Mouse (Mus musculus): ENCODE measurements around the gene Them4. TPM values are rescaled to one million over a fixed set of nuclear protein-coding genes. Genes with fewer than 3 reads are reported as not detected.

Them4 gene
- total RNA-seq, 1 experiment from 2014 or later: 4.5 TPM

DNA sequence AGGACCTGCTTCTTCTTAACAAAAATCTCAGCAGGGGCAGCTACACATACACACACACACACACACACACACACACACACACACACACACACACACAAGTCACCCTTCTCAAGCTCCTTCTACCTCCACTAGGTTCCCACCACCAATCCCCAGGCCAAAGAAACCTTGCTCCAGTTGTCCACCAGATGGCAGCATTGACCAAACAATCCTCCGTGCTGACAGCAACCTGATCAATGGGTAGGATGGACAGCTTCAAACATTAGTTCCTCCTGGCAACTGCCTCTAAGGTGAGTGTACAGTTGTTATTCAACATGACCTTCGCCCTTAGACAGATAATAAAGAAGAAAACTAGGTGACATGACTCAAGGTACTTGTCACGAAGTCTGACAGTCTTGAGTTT lies 56.9 kb downstream of the Them4 start:
- ATAC-seq (replicated peaks; ENCODE audit: low read depth, poor library complexity, severe bottlenecking): peak; percentile 90

DNA sequence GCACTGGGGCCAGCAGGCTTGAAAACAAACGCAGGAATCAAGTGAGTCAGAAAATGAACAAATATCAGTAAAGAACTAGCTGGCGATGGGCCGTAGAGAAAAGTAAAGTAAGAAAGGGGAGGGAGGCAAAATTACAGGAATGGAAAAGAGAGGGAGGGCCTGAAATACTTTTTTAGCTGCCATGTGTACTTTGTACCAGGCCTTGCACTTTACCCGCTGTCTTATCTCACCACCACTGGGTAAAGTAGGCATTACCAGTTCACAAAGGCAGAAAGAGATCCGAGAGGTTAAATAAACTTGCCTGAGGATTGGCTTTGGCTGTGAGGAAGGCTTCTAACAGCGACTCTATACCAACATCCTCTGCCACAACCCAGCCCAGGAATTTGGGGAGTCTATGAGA lies 57.6 kb downstream of the Them4 start:
- no peak for ATAC-seq (replicated peaks; ENCODE audit: low read depth, poor library complexity, severe bottlenecking)

DNA sequence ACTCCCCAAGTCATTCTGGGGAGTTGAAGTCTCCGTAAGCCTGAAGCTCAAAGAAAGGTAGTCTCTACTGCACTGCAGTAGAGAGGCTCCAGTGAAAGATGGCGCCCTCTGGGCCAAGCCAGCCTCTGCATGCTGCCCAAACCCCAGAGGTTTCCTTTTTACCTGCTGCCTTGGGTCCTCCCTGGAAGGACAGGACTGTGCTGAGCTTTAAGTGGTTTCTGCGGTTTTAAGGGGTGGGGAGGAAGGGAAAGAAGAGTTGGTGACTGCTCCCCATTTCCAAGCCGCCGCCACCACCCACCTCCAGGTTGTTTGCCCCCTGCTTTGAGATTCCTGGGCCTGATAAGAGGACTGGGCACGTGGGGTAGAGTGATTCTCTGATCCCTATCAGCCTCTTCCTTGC lies 58.7 kb downstream of the Them4 start:
- ATAC-seq (replicated peaks; ENCODE audit: low read depth, poor library complexity, severe bottlenecking): no peak

DNA sequence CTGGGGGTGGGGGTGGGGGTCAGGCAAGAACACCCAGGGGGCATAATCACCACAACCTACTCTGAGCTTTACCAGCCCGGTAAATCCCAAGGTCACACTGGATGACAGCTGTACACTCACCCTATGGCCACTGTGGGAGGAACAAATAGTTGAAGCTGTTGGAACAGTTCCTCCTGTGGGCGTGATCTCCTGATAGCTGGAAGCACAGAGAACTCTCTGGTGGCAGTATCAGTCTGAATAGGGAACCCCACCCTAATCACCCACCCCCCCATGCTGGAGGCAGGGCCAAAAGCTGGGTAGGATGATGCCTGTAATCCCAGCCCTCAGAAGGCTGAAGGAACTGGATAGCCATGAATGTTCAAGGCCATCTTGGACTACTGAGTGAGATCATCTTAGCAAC lies 59.8 kb downstream of the Them4 start:
- ATAC-seq (replicated peaks; ENCODE audit: low read depth, poor library complexity, severe bottlenecking): no peak; the same call in 1 of the 2 replicates

DNA sequence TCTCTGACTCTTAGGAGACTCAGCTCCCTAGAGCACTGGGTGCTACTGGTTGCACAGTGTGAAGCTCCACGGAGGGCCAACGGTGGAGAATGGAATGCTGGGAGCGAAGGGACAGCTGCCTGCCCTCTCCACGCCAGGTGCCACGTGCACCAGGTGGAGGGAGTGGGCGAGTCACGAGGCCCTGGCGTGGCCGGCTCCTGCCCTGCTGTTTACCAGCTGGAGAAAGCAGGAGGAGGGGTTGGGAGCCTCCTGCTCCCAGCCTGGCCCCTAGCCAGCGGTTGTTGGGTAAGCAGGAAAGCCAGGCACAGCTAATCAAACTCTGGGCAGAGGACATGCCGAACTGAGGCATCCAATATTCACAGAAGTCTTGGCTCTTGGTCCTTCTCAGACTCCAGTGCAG lies 61.7 kb downstream of the Them4 start:
- ATAC-seq (replicated peaks; ENCODE audit: low read depth, poor library complexity, severe bottlenecking): no peak

DNA sequence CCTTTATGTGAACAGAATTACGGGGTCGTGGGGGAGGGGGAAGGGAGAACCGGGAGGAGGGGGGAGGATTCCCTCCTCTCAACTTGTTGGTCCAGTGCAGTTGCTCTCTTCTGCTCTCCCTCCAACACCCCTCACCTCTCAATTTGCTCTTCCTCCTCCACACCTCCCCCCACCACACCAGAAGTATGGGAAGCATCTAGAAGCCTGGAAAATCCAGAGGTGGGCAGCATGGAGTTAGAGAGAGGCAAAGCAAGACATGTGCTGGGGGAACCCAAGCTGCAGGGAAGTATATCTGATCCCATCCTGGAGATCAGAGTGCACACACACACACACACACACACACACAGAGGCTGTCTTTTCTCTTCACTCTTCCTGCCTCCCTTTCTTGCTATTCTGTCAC lies 62.1 kb downstream of the Them4 start:
- ATAC-seq (replicated peaks; ENCODE audit: low read depth, poor library complexity, severe bottlenecking): no peak

DNA sequence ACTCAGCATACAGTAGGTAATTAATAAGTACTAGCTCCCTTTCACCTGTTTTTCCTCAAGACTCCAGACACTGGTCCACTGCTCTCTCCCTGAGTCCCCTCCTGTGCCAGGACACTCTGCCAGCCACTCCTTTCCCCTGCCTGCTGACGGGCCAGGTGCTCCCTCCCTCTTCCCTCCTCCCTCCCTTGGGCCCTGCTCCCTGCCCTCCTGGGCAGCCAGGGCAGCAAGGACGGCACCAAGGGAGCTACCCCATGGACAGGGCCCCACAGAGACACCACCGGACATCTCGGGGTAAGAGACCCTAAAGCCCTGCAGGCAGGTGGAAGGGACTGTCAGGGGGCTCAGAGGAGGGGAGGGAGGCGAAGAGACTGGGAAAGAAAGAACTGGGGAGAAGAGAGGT lies 62.8 kb downstream of the Them4 start, which contains the start of gene Rorc:
Gene Rorc (plus strand): TSS at position 154 of the 400 bp plus-strand sequence.
- ATAC-seq (replicated peaks; ENCODE audit: low read depth, poor library complexity, severe bottlenecking): no peak

DNA sequence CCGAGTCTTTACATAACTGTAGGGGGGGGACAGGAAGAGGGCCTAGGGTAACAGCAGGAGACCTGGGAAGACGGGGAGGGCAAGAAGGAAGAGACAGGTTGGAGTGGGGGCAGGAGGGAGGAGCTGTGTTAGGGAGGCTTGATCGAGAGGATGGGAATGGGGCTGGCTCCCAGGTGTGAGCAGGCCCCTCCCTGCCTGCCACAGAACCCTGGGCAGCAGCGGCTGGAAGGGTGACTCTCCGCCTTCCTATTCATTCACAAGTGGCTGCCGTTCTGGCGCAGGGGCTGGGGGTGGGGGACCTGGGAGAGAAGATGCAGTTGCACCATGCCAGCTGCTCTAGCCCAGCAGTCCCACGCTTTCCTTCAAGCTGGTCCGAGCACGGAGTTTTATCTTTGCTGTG lies 63.2 kb downstream of the Them4 start:
- ATAC-seq (replicated peaks; ENCODE audit: low read depth, poor library complexity, severe bottlenecking): no peak

DNA sequence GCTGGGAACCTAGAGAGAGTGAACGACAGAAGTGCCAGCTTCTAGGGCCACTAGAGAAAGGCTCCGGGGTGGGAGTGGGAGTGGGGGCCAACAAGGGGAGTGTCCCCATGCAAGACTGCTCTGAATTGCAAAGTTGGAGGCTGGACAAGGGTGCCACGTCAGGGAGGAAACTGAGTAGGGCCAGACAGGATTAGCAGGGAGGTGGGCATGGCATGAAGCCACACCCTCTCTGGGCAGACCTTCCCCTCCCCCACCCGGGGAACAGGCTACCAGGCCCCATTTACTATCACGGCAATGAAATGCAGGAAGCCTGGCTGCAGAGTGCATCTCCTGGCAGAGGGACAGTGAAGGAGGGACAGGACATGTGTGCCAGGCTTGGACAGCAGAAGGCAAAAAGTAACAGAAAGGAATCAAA lies 63.7 kb downstream of the Them4 start:
- 0 out of 2 replicates have a peak, but pooled peaks have one; percentile 12 for ATAC-seq (replicated peaks; ENCODE audit: low read depth, poor library complexity, severe bottlenecking)

DNA sequence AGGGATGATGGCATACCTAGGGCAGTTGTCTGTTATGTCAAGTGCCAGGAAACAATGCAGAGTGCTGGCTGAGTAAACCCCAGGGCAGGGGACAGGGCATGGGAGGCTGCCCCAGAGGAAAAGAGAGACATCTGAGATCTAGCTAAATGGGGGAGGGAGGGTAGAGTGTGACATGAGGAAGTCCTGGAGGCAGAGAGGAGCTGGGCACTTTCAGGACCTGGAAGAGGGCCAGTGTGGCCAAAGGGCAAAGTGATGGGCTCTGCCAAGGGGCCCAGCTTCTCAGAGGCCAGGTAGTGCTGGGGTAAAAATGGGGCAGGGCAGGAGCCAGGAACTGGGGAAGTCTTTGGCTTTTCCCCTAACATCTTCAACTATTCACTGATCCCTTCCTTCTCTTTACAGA lies 64.7 kb downstream of the Them4 start:
- ATAC-seq (replicated peaks; ENCODE audit: low read depth, poor library complexity, severe bottlenecking): 0 out of 2 replicates have a peak, but pooled peaks have one; percentile 13

DNA sequence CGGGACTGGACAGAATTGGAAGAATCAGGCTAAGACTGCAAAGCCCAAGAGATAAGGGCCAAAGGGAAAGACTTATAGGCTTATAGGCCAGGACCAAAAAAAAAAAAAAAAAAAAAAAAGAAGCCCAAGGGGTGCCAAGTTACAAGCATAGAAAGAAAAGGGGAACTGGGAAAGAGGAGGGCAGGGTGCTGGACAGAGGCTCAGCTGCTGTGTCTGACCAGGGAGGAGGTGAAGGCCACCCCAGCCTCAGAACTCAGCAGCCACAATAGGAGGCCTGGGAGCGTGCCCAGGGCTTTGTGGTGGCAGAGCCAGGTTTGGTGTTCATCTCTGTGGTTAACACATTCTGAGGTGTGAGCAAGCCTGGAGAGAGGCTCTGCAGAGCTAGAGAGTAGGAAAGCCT lies 65.3 kb downstream of the Them4 start:
- peak; percentile 76 for ATAC-seq (replicated peaks; ENCODE audit: low read depth, poor library complexity, severe bottlenecking)

DNA sequence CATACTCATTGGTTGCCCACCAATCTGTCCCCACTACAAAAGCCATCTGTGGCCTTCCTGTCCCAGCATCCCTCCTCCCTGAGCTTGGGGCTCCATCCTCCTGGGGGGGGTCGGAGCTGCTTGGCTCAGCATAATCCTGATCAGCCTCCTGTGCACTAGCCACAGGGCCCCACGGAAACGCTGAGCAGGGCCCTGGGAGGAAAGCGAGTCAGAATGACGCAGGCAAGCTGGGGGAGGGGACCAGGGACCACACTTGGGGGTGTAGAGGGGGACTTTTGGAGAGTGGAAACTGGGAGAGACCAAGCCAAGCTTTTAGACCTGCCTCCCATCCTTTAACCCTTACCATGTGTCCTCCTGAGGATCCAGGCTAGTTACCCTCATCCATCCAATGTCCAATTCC lies 66.0 kb downstream of the Them4 start:
- no peak for ATAC-seq (replicated peaks; ENCODE audit: low read depth, poor library complexity, severe bottlenecking)

DNA sequence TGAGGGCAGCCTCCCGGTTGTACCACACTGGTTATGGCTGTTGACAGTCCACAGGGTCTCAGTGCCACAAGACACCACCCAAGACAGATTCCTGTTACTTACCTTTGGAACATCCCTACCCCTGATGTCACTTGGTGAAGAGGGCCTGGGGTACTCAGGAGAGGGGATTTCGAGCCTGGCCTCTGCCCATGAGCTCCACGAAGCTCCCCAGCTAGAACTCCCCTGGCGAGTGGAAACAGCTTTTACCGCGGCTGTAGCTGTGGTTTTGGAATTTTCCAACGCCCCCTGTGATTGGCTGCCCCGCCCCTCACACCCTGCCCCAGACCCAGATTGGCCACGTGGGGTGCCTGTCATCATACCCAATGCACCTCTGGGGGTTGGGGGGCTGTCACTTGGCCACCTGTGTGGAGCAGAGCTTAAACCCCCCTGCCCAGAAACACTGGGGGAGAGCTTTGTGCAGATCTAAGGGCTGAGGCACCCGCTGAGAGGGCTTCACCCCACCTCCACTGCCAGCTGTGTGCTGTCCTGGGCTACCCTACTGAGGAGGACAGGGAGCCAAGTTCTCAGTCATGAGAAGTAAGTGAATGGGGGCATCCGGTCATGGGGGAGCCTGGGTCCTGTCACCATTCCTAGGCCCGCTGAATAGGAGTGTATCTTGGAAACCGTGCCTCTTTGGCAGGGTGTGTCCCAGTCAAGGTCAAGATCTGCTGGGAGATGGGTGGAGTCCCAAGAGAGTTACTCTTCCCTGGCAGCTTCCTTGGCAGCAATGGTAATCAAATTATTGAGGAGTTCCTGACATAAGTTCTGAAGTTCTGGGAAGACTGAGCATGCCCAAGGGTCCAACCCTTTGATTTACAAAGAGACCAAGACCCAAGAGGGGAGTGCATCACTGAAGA lies 67.4 kb downstream of the Them4 start:
- no peak for ATAC-seq (replicated peaks; ENCODE audit: low read depth, poor library complexity, severe bottlenecking)

DNA sequence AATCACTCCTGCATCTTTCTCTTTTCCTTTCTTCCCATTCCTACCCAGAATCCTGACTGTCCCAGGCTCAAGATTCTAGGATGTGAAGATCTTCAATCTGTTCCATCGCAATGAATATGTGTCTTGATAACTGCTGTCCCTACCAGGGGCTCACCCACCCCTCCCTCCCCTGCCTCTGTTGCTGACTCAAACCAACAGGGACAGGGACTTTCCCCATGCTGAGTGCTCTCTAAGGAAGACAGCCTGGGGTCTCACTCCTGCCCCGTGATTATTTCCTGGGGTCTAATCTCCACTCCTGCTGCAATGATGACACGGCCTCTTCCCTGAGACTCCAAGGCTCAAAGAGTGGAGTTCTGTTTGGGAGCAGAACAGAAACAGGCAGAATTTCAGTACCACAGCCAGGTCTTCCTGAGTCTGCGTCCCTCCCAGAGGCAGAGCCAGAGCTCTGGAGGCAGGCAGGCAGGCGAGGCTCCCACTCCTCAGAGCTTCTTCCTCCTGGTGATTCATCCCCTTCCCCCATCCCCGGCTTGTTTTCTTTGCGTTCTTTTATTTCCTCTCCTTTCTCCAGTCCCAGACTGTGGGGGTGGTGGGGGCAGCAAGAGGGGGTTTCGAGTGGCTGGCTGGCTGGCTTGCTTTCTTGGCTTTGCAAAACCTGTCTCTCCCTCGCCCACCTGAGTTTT lies 70.1 kb downstream of the Them4 start:
- ATAC-seq (replicated peaks; ENCODE audit: low read depth, poor library complexity, severe bottlenecking): no peak

Other genes starting within 250 kb of the Them4 start
- gene Gm10697, start 237.4 kb upstream of the Them4 start, total RNA-seq (2017): not detected in 2 replicates
- gene Gm10696, start 131.9 kb upstream of the Them4 start, total RNA-seq (2017): not detected in 2 replicates
- gene Gm5286, start 113.4 kb upstream of the Them4 start, total RNA-seq (2017): not detected in 2 replicates
- gene Gm4778, start 46.1 kb upstream of the Them4 start, total RNA-seq (2017): not detected in 2 replicates
- gene Them5, start 32.0 kb downstream of the Them4 start, total RNA-seq (2017): not detected in 2 replicates
- not detected in 2 replicates for gene C2cd4d, start 52.3 kb downstream of the Them4 start, total RNA-seq (2017)
- not detected in 2 replicates for gene Rorc, start 62.7 kb downstream of the Them4 start, total RNA-seq (2017)
- not detected in 2 replicates for gene Lingo4, start 88.4 kb downstream of the Them4 start, total RNA-seq (2017)
- gene Tdrkh, start 103.2 kb downstream of the Them4 start, total RNA-seq (2017): 10.8 and 14.7 TPM in 2 replicates
- gene Mrpl9, start 133.2 kb downstream of the Them4 start, total RNA-seq (2017): 65.6 and 77.6 TPM in 2 replicates
- not detected in 2 replicates for gene Oaz3, start 133.8 kb downstream of the Them4 start, total RNA-seq (2017)
- gene Celf3, start 168.2 kb downstream of the Them4 start, total RNA-seq (2017): not detected in 2 replicates
- gene Riiad1, start 170.3 kb downstream of the Them4 start, total RNA-seq (2017): not detected in 2 replicates

Measured in common myeloid progenitor, adult 5-6 weeks (primary cell).